Mouse (Mus musculus) olfactory bulb, adult 2 months (tissue): ENCODE results near the gene Ndufaf5. TPM values are rescaled to one million over a fixed set of nuclear protein-coding genes. Genes with fewer than 3 reads are reported as not detected.

ENCODE experiments used
- H3K27ac ChIP-seq: fragments of 200-500 bp; 2 replicates; pipeline ENCODE4 v1.5.1; 2012; ENCODE audit warnings: low read depth, low read length; ENCODE audit not compliant: insufficient read depth
- H3K4me1 ChIP-seq: fragments of 200-500 bp; 2 replicates; pipeline ENCODE4 v1.6.1; 2012; ENCODE audit warnings: low read length; ENCODE audit not compliant: control insufficient read depth, insufficient read depth
- H3K4me3 ChIP-seq: fragments of 200-500 bp; 2 replicates; pipeline ENCODE4 v1.5.1; 2012; ENCODE audit warnings: mild to moderate bottlenecking, low read depth, low read length, moderate library complexity; ENCODE audit not compliant: insufficient read depth
- CTCF ChIP-seq: fragments of 200-500 bp; IDR thresholded peaks from 2 replicates; pipeline ENCODE4 v1.5.1; 2012; ENCODE audit warnings: low read depth, mild to moderate bottlenecking, low read length, moderate library complexity; ENCODE audit not compliant: insufficient read depth
- POLR2A ChIP-seq: fragments of 200-500 bp; IDR thresholded peaks from 2 replicates; pipeline ENCODE4 v1.6.1; 2012; ENCODE audit warnings: mild to moderate bottlenecking, low read depth, low read length, moderate library complexity; ENCODE audit not compliant: insufficient read depth
- WGBS: fragments of 180-500 bp; shearing (Covaris S2); methylation state at CpG from one replicate; pipeline ENCODE4 v1.1.7; 2018; 5-methylcytosine and 5-hydroxymethylcytosine counted together
- polyA plus RNA-seq: library from polyadenylated mRNA; stranded (reverse); fragments of >200 nt; gene quantifications from 2 replicates; pipeline ENCODE4 v1.2.4, GENCODE M21; 2012; ENCODE audit warnings: low replicate concordance; ENCODE audit not compliant: missing spikeins, insufficient read depth, insufficient read length

The Ndufaf5 gene
- polyA plus RNA-seq, 1 experiment = not detected

GRCm38 (mm10) chr2:140202573-140202972, 32.1 kb downstream of the Ndufaf5 start:
- TF ChIP-seq POLR2A (no peak), CTCF (no peak)
- Histone ChIP-seq H3K4me3 (no peak overlapping the region), H3K4me1 (peaks cover 5% of the 10 kb centered on the region), H3K27ac (peak overlapping the region; percentile 64)
- 50% methylated on average over 5 of the region's 5 CpGs for WGBS

- Histone ChIP-seq H3K27ac (no peak overlapping the region), H3K4me3 (no peak overlapping the region), H3K4me1 (peaks cover 4% of the 10 kb centered on the region)
- WGBS = 79% methylated on average over 7 of the region's 7 CpGs
- TF ChIP-seq POLR2A = no peak
- no peak for TF ChIP-seq CTCF
Measured at GRCm38 (mm10) chr2:140203756-140204155, 33.3 kb downstream of the Ndufaf5 start.

- Histone ChIP-seq H3K4me1 (0 out of 2 replicates have a peak, but pooled peaks cover 2% of the 10 kb centered on the region), H3K4me3 (no peak overlapping the region), H3K27ac (no peak overlapping the region)
- WGBS = 91% methylated on average over 4 of the region's 4 CpGs
- no peak for TF ChIP-seq CTCF
- TF ChIP-seq POLR2A = no peak
Measured at GRCm38 (mm10) chr2:140214519-140215027, 44.1 kb downstream of the Ndufaf5 start.

- 69% methylated on average over 2 of the region's 2 CpGs for WGBS
- Histone ChIP-seq H3K27ac (no peak overlapping the region), H3K4me1 (0 out of 2 replicates have a peak, but pooled peaks cover 2% of the 10 kb centered on the region), H3K4me3 (no peak overlapping the region)
- TF ChIP-seq CTCF (no peak), POLR2A (no peak)
Measured at GRCm38 (mm10) chr2:140215415-140215814, 45.0 kb downstream of the Ndufaf5 start.

GRCm38 (mm10) chr2:140215965-140216364, 45.5 kb downstream of the Ndufaf5 start:
- WGBS = 79% methylated on average over 1 of the region's 1 CpGs
- Histone ChIP-seq H3K4me3 (no peak overlapping the region), H3K4me1 (0 out of 2 replicates have a peak, but pooled peaks cover 2% of the 10 kb centered on the region), H3K27ac (no peak overlapping the region)
- TF ChIP-seq POLR2A (no peak), CTCF (no peak)

- WGBS = 76% methylated on average over 8 of the region's 8 CpGs
- Histone ChIP-seq H3K4me3 (no peak overlapping the region), H3K4me1 (no peaks in the 10 kb centered on the region), H3K27ac (no peak overlapping the region)
- TF ChIP-seq POLR2A = no peak
- TF ChIP-seq CTCF = no peak
Measured at GRCm38 (mm10) chr2:140220325-140220724, 49.9 kb downstream of the Ndufaf5 start.

GRCm38 (mm10) chr2:140230295-140230694, 59.8 kb downstream of the Ndufaf5 start:
- no peaks in the 10 kb centered on the region for H3K4me1 ChIP-seq
- H3K27ac ChIP-seq = no peak overlapping the region
- WGBS = 62% methylated on average over 1 of the region's 1 CpGs
- no peak overlapping the region for H3K4me3 ChIP-seq
- TF ChIP-seq CTCF = no peak
- TF ChIP-seq POLR2A = no peak

GRCm38 (mm10) chr2:140237245-140237644, 66.8 kb downstream of the Ndufaf5 start:
- TF ChIP-seq CTCF (no peak), POLR2A (no peak)
- 57% methylated on average over 6 of the region's 6 CpGs for WGBS
- H3K27ac ChIP-seq = no peak overlapping the region
- no peak overlapping the region; the same call in 1 of the 2 replicates for H3K4me3 ChIP-seq
- H3K4me1 ChIP-seq = no peaks in the 10 kb centered on the region

GRCm38 (mm10) chr2:140242398-140242797, 71.9 kb downstream of the Ndufaf5 start:
- Histone ChIP-seq H3K4me1 (no peaks in the 10 kb centered on the region), H3K4me3 (no peak overlapping the region), H3K27ac (no peak overlapping the region)
- WGBS = 30% methylated on average over 5 of the region's 5 CpGs
- TF ChIP-seq CTCF = no peak
- TF ChIP-seq POLR2A = no peak
